Mouse (Mus musculus) ES-E14 (cell line): ENCODE results near the gene Xirp1. TPM values are rescaled to one million over a fixed set of nuclear protein-coding genes. Genes with fewer than 3 reads are reported as not detected.

ENCODE experiments used
- DNase-seq: peaks from one replicate; pipeline ENCODE4 v3.0.0-alpha.2; 2013; ENCODE audit warnings: low read depth, low spot score
- H3K27ac ChIP-seq: 2 replicates; pipeline ENCODE4 v1.5.1; 2012; ENCODE audit warnings: low read depth, mild to moderate bottlenecking, low read length, moderate library complexity, mixed read lengths; ENCODE audit not compliant: poor library complexity, insufficient read depth, severe bottlenecking
- H3K36me3 ChIP-seq: 2 replicates; pipeline ENCODE4 v1.6.1; 2012; ENCODE audit warnings: mild to moderate bottlenecking, low read length, moderate library complexity, mixed read lengths; ENCODE audit not compliant: control insufficient read depth, poor library complexity, insufficient read depth, severe bottlenecking
- H3K4me1 ChIP-seq, 2 experiments: fragments of 150-350 bp in 1 of 2; sonication (generic) in 1 of 2; 2 replicates each; pipeline ENCODE4 v1.6.1; 2012; ENCODE audit warnings: low read length in 2 of 2, mild to moderate bottlenecking in 1 of 2, mixed read lengths in 1 of 2; ENCODE audit not compliant: control insufficient read depth in 2 of 2, insufficient read depth in 2 of 2, poor library complexity in 1 of 2
- H3K4me3 ChIP-seq, 2 experiments: fragments of 150-350 bp in 1 of 2; sonication (generic) in 1 of 2; 2 replicates each; pipeline ENCODE4 v1.5.1; 2012; ENCODE audit warnings: low read length in 2 of 2, low read depth in 1 of 2, mild to moderate bottlenecking in 1 of 2, mixed read lengths in 1 of 2; ENCODE audit not compliant: insufficient read depth in 1 of 2, poor library complexity in 1 of 2, severe bottlenecking in 1 of 2
- H3K9ac ChIP-seq: 2 replicates; pipeline ENCODE4 v1.6.1; 2012; ENCODE audit warnings: low read depth, mild to moderate bottlenecking, low read length, mixed read lengths; ENCODE audit not compliant: poor library complexity, insufficient read depth, severe bottlenecking
- H3K9me3 ChIP-seq: fragments of 150-350 bp; sonication (generic); 2 replicates; pipeline ENCODE4 v1.6.1; 2012; ENCODE audit warnings: low read depth, mild to moderate bottlenecking, low read length; ENCODE audit not compliant: control insufficient read depth, insufficient read depth
- CHD2 ChIP-seq: IDR thresholded peaks from 2 replicates; pipeline ENCODE4 v1.6.1; 2014; ENCODE audit warnings: mild to moderate bottlenecking, low read depth, low read length, inconsistent platforms
- HCFC1 ChIP-seq: IDR thresholded peaks from 2 replicates; pipeline ENCODE4 v1.6.1; 2012; ENCODE audit warnings: low read length, inconsistent platforms, borderline replicate concordance; ENCODE audit not compliant: insufficient read depth
- MAFK ChIP-seq: IDR thresholded peaks from 2 replicates; pipeline ENCODE4 v1.6.1; 2014; ENCODE audit warnings: mild to moderate bottlenecking, low read depth, low read length, inconsistent platforms; ENCODE audit not compliant: insufficient read depth
- ZC3H11A ChIP-seq: IDR thresholded peaks from 2 replicates; pipeline ENCODE4 v1.6.1; 2012; ENCODE audit warnings: low read depth, mild to moderate bottlenecking, inconsistent platforms, low read length, borderline replicate concordance
- ZNF384 ChIP-seq: IDR thresholded peaks from 2 replicates; pipeline ENCODE4 v1.6.1; 2012; ENCODE audit warnings: low read depth, low read length, inconsistent platforms
- in situ Hi-C, 2 experiments: fragments of 600-800 bp; cut with MboI; formaldehyde crosslinking; loops; one replicate each; pipeline ENCODE4 v1.15.1; 2025; ENCODE audit warnings: low sequenced_read_pairs in 2 of 2, inconsistent platforms in 1 of 2; ENCODE audit not compliant: unreplicated experiment in 2 of 2
- total RNA-seq: library from RNA; depleted of rRNA; stranded (reverse); fragments of 300-350 nt; gene quantifications from 2 replicates; pipeline ENCODE4 v1.2.3, GENCODE M21; 2012

Xirp1 gene
- total RNA-seq, 1 experiment = 0.13 TPM

DNA sequence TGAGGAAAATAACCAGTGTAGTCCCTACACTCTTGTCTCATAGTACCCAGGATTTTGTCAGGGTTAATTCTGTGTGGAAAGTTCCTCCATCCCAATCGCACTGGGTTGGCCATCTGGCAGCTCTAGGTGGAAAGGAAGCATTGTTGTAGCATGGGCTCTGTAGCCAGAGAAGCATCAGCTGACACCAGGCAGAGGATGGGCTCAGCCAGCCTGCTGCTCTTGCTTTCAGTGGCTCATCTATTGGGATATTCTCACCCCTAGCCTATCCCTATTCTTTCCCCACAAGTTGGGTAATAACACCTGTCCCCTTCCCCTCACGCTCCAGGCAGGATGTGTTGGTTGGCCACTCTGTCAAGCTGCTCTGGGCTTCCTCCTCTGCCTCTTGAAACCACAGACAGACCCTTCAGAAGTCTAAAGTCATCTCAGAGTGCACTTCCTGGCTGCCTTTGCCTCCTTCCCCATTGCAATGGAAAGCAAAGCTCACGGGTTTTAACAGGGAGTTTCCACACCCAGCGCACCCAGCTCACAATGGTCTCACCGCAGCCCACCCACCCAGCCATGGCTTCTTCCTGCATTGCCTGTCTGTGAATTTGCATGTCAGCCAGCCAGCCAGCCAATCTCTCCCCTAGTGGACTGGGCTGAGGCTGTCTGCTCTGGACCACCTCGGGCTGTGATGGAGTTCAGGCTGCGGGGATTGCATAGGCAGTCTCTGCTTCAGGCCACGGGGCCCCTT lies 31.3 kb upstream of the Xirp1 start:
- Histone ChIP-seq H3K4me1 (no peaks in the 10 kb centered on the region), H3K9me3 (no peaks in the 10 kb centered on the region), H3K9ac (no peak overlapping the region), H3K36me3 (no peaks in the 10 kb centered on the region), H3K27ac (no peak overlapping the region), H3K4me3 (no peak overlapping the region)
- TF ChIP-seq ZNF384 (no peak), CHD2 (no peak), ZC3H11A (no peak), MAFK (no peak), HCFC1 (no peak)
- DNase-seq = no peak
- in situ Hi-C loops = no loop called here

DNA sequence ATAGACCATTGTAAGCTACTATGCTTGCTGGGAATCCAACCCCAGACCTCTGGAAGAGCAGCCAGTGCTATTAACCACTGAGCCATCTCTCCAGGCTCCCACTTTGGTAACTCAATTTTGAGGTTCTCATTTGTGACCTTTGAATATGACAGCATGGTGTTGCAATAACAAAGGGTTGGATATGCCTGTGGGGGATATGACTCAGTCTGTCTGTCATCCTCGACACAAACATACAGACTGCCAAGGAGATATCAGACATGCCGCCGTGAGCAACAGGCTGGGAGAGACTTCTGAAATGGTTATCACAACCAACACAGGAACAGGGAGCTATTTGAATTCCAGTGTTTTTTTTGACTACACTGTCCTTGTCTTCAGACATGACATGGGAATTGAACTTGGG lies 26.0 kb upstream of the Xirp1 start:
- H3K4me3 ChIP-seq = no peak overlapping the region
- no peak for DNase-seq
- H3K36me3 ChIP-seq = no peaks in the 10 kb centered on the region
- in situ Hi-C loops = no loop called here
- no peak overlapping the region for H3K9ac ChIP-seq
- H3K9me3 ChIP-seq = no peaks in the 10 kb centered on the region
- H3K4me1 ChIP-seq = no peaks in the 10 kb centered on the region
- no peak overlapping the region for H3K27ac ChIP-seq
- TF ChIP-seq ZNF384 (no peak), HCFC1 (no peak), MAFK (no peak), CHD2 (no peak), ZC3H11A (no peak)

DNA sequence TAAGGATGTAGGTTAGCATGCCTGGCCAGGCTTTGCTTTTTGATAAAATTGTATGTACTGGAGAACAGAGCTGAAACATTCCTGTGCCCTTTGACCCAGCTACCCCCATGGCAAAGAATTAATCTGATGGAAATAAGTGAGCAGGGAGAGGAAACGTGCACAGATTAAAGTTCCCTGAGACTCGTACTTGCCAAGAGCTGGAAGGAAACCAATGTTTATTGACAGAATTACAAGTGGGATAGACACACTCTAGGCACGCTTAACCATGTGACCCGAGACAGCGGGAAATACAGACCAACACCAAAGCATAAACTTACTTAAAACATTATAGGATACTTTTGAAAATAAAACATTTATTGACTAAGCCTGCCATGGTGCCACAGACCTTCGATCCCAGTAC lies 25.1 kb upstream of the Xirp1 start:
- H3K4me1 ChIP-seq = no peaks in the 10 kb centered on the region
- TF ChIP-seq HCFC1 = no peak
- no peak for TF ChIP-seq ZNF384
- TF ChIP-seq CHD2 = no peak
- TF ChIP-seq ZC3H11A = no peak
- no peak for TF ChIP-seq MAFK
- no peaks in the 10 kb centered on the region for H3K9me3 ChIP-seq
- no peak overlapping the region for H3K4me3 ChIP-seq
- H3K9ac ChIP-seq = no peak overlapping the region
- H3K36me3 ChIP-seq = no peaks in the 10 kb centered on the region
- DNase-seq = no peak
- H3K27ac ChIP-seq = no peak overlapping the region
- in situ Hi-C loops = no loop called here

DNA sequence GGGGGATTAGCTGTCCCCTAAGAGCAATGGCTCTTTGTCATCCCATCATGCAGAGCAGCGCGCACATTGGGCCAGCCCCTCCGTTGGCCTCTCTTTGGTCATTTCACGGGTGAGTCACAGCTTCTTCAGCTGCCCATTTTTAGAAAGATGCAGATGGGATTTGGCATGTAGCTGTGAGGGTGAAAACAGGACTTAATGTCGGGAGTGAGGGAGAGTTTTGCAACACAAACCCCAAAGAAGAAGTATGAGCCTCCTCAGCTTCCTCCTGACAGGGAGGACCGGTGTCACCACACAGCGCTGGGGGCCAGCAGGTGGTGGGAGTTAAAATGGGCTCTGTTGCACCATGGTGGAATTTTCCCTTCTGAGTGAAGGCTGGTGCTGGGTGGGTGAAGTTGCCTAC lies 19.7 kb upstream of the Xirp1 start:
- Histone ChIP-seq H3K36me3 (no peaks in the 10 kb centered on the region), H3K27ac (no peak overlapping the region), H3K9me3 (no peaks in the 10 kb centered on the region), H3K9ac (no peak overlapping the region), H3K4me1 (no peaks in the 10 kb centered on the region), H3K4me3 (no peak overlapping the region)
- no peak for DNase-seq
- no peak for TF ChIP-seq CHD2
- no peak for TF ChIP-seq ZNF384
- in situ Hi-C loops = no loop called here

DNA sequence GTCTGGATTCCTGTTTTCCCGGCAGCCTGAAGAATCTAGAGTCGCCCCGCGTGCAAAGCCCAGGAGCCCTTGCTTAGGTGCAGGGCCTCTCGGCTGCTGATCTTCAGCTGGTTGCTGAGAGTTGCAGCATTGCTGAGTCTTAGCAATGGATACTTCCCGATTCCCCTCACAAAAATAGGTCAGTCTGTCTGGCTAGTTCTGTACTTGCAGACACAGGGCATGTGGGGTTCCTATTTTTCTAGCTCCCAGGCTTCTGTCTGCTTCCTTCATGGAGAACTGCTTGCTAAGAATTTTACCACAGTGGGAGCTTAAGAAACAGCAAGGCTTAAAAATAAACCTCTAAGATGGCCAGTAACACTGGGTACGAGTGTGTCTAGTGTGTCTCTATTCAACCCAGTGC lies 14.0 kb upstream of the Xirp1 start:
- Histone ChIP-seq H3K36me3 (no peaks in the 10 kb centered on the region), H3K4me1 (no peaks in the 10 kb centered on the region), H3K4me3 (no peak overlapping the region), H3K9me3 (no peaks in the 10 kb centered on the region), H3K9ac (no peak overlapping the region), H3K27ac (no peak overlapping the region)
- no peak for TF ChIP-seq CHD2
- TF ChIP-seq ZC3H11A = no peak
- TF ChIP-seq ZNF384 = no peak
- no peak for TF ChIP-seq MAFK
- no peak for TF ChIP-seq HCFC1
- DNase-seq = no peak
- in situ Hi-C loops = no loop called here
